In the genomic region with DNA sequence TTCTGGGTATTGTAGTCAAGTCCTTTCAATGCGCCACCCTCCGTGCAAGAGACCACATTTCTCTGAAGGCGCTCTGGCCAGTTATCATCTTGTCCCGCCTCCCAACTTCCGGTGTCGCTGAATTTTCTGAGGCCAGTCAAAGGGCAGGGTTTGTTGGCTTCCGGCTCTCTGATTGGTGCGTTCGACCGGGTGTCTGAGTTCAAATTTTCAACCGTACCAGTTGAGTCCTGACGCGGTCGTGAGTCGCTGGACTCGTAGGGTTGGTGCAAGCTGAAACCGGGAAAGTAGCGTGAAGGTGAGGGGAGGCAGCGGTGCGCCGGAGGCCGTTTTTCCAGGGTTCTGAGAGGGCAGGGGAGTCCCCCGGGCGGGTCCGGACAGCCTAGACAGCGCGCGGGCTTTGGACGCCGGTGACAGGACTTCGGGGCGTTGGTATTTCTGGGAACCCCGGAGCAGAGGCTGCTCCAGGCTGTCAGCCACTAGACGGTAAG, we compare ENCODE assay signal across 8 mouse cellular contexts. TPM values are rescaled to one million over a fixed set of nuclear protein-coding genes. Genes with fewer than 3 reads are reported as not detected.
A peak's percentile ranks its signal among the peaks of the same experiment; 100 is the strongest.
DNase-seq lines count a peak whose midpoint lies in the region; ATAC-seq and TF ChIP-seq lines count a peak whose summit lies in the region.

Tpx2 (plus strand) TSS at position 150 of the 488 bp plus-strand sequence.

- peak; percentile 81 for TF ChIP-seq POLR2A in testis, adult 2 months (IDR thresholded peaks at IDR 0.05; ENCODE audit: control insufficient read depth, low read depth, low read length)

- no peak for TF ChIP-seq EP300 in heart, postnatal 0 days (IDR thresholded peaks at IDR 0.05; ENCODE audit: low read depth)

- peaks cover 35% of the 10 kb centered on the region for H3K36me3 ChIP-seq in E14TG2a.4 (ENCODE audit: insufficient read depth, low read length)
- peaks cover 8% of the 10 kb centered on the region; the same call in 1 of the 2 replicates for H3K36me3 ChIP-seq in forebrain, embryonic 12.5 days (replicated peaks)
- H3K36me3 ChIP-seq in heart, postnatal 0 days (replicated peaks; ENCODE audit: control insufficient read depth, insufficient read depth, low read length) = 0 out of 2 replicates have a peak, but pooled peaks cover 7% of the 10 kb centered on the region
- H3K36me3 ChIP-seq in liver, embryonic 16.5 days (ENCODE audit: control insufficient read depth, insufficient read depth) = peaks cover 23% of the 10 kb centered on the region
- no peaks in the 10 kb centered on the region for H3K36me3 ChIP-seq in neural tube, embryonic 13.5 days
- no peaks in the 10 kb centered on the region for H3K36me3 ChIP-seq in testis, adult 2 months (ENCODE audit: control insufficient read depth, insufficient read depth, low read length)

- peak; percentile 97 for ATAC-seq in forebrain, embryonic 12.5 days (ENCODE audit: low FRiP score)
- peak; percentile 99 for ATAC-seq in heart, postnatal 0 days (ENCODE audit: insufficient read depth, low read depth)
- peak; percentile 98 for ATAC-seq in liver, embryonic 16.5 days (ENCODE audit: low read depth)
- peak; percentile 99 for ATAC-seq in neural tube, embryonic 13.5 days (ENCODE audit: low read depth)

- H3K27me3 ChIP-seq in E14TG2a.4 (ENCODE audit: insufficient read depth, low read length) = no peaks in the 10 kb centered on the region
- H3K27me3 ChIP-seq in forebrain, embryonic 12.5 days = no peaks in the 10 kb centered on the region
- no peaks in the 10 kb centered on the region for H3K27me3 ChIP-seq in heart, postnatal 0 days (ENCODE audit: control insufficient read depth, insufficient read depth, low read length)
- H3K27me3 ChIP-seq in liver, embryonic 16.5 days (ENCODE audit: control insufficient read depth, insufficient read depth, low read depth, low read length) = no peaks in the 10 kb centered on the region
- no peaks in the 10 kb centered on the region for H3K27me3 ChIP-seq in neural tube, embryonic 13.5 days
- no peaks in the 10 kb centered on the region for H3K27me3 ChIP-seq in testis, adult 2 months (ENCODE audit: control insufficient read depth, insufficient read depth, low read length)

- peaks cover 38% of the 10 kb centered on the region for H3K4me1 ChIP-seq in E14TG2a.4 (replicated peaks; ENCODE audit: low read depth, low read length)
- H3K4me1 ChIP-seq in forebrain, embryonic 12.5 days = peaks cover 27% of the 10 kb centered on the region
- H3K4me1 ChIP-seq in heart, postnatal 0 days (ENCODE audit: control insufficient read depth, insufficient read depth) = peaks cover 13% of the 10 kb centered on the region; the same call in 1 of the 2 replicates
- peaks cover 12% of the 10 kb centered on the region for H3K4me1 ChIP-seq in liver, embryonic 16.5 days (ENCODE audit: control insufficient read depth, low read depth, low read length)
- peaks cover 20% of the 10 kb centered on the region for H3K4me1 ChIP-seq in neural tube, embryonic 13.5 days (replicated peaks)
- H3K4me1 ChIP-seq in testis, adult 2 months (ENCODE audit: control insufficient read depth, insufficient read depth, low read length) = no peaks in the 10 kb centered on the region

- H3K27ac ChIP-seq in forebrain, embryonic 12.5 days = peak within 1 kb of the TSS; percentile 82
- H3K27ac ChIP-seq in heart, postnatal 0 days (ENCODE audit: low read depth) = peak within 1 kb of the TSS; percentile 80
- peak within 1 kb of the TSS; percentile 84 for H3K27ac ChIP-seq in liver, embryonic 16.5 days (ENCODE audit: low read length)
- H3K27ac ChIP-seq in neural tube, embryonic 13.5 days (replicated peaks) = 0 out of 2 replicates have a peak within 1 kb of the TSS, but pooled peaks have one; percentile 33
- peak within 1 kb of the TSS; percentile 95 for H3K27ac ChIP-seq in testis, adult 2 months (ENCODE audit: control insufficient read depth, insufficient read depth, low read depth, low read length)

- H3K9me3 ChIP-seq in E14TG2a.4 (ENCODE audit: low read length) = no peaks in the 10 kb centered on the region
- H3K9me3 ChIP-seq in forebrain, embryonic 12.5 days = no peaks in the 10 kb centered on the region
- no peaks in the 10 kb centered on the region for H3K9me3 ChIP-seq in heart, postnatal 0 days (replicated peaks; ENCODE audit: control insufficient read depth, low read length)
- no peaks in the 10 kb centered on the region for H3K9me3 ChIP-seq in liver, embryonic 16.5 days (replicated peaks; ENCODE audit: control insufficient read depth, low read length)
- no peaks in the 10 kb centered on the region for H3K9me3 ChIP-seq in neural tube, embryonic 13.5 days

- H3K4me2 ChIP-seq in forebrain, embryonic 12.5 days = peak within 1 kb of the TSS; percentile 70
- peak within 1 kb of the TSS; percentile 67 for H3K4me2 ChIP-seq in heart, postnatal 0 days (ENCODE audit: low read depth, low read length)
- H3K4me2 ChIP-seq in liver, embryonic 16.5 days (ENCODE audit: low read depth, low read length) = peak within 1 kb of the TSS; percentile 55
- H3K4me2 ChIP-seq in neural tube, embryonic 13.5 days = peak within 1 kb of the TSS; percentile 85

- no peak for TF ChIP-seq CTCF in E14TG2a.4 (conservative IDR thresholded peaks at IDR 0.05; ENCODE audit: low read length)
- TF ChIP-seq CTCF in heart, postnatal 0 days (IDR thresholded peaks at IDR 0.05; ENCODE audit: low read depth) = no peak
- no peak for TF ChIP-seq CTCF in testis, adult 2 months (IDR thresholded peaks at IDR 0.05; ENCODE audit: control insufficient read depth, insufficient read depth, insufficient replicate concordance, low read depth, low read length)

- peak within 1 kb of the TSS; percentile 96 for H3K4me3 ChIP-seq in E14TG2a.4 (replicated peaks; ENCODE audit: low read length)
- peak within 1 kb of the TSS; percentile 73 for H3K4me3 ChIP-seq in forebrain, embryonic 12.5 days (replicated peaks)
- H3K4me3 ChIP-seq in heart, postnatal 0 days (ENCODE audit: low read depth, low read length) = peak within 1 kb of the TSS; percentile 89
- H3K4me3 ChIP-seq in liver, embryonic 16.5 days (ENCODE audit: low read depth, low read length) = peak within 1 kb of the TSS; percentile 76
- peak within 1 kb of the TSS; percentile 75 for H3K4me3 ChIP-seq in neural tube, embryonic 13.5 days
- H3K4me3 ChIP-seq in testis, adult 2 months (ENCODE audit: control insufficient read depth, low read depth, low read length) = peak within 1 kb of the TSS; percentile 95

- DNase-seq in c-Kit-positive CD71-positive TER-119-positive erythroid progenitor cells, embryonic 14.5 days (ENCODE audit: low spot score) = peak; percentile 100
- peak; percentile 98 for DNase-seq in heart, postnatal 0 days (ENCODE audit: low spot score)
- peak; percentile 98 for DNase-seq in kidney, postnatal 4 days

- WGBS in forebrain, embryonic 12.5 days = under 1% methylated on average over 34 of the region's 34 CpGs
- under 1% methylated on average over 34 of the region's 34 CpGs for WGBS in heart, postnatal 0 days
- WGBS in liver, embryonic 16.5 days (ENCODE audit: insufficient replicate concordance) = under 1% methylated on average over 34 of the region's 34 CpGs
- WGBS in neural tube, embryonic 13.5 days = under 1% methylated on average over 34 of the region's 34 CpGs

- peak within 1 kb of the TSS; percentile 77 for H3K9ac ChIP-seq in forebrain, embryonic 12.5 days
- peak within 1 kb of the TSS; percentile 80 for H3K9ac ChIP-seq in heart, postnatal 0 days (replicated peaks; ENCODE audit: low read depth, low read length)
- peak within 1 kb of the TSS; percentile 79 for H3K9ac ChIP-seq in liver, embryonic 16.5 days (ENCODE audit: low read depth, low read length)
- peak within 1 kb of the TSS; percentile 65 for H3K9ac ChIP-seq in neural tube, embryonic 13.5 days

RNA-seq across cellular contexts. Expression of gene Tpx2, which starts in this region (rescaled TPM):
- polyA plus RNA-seq in forebrain, embryonic 12.5 days (2016; fragmentation: Nextera tagmentation; extraction: Ambion mirVana) = 133 and 156 TPM in 2 replicates
- 8.1 and 13.6 TPM in 2 replicates for total RNA-seq in heart, postnatal 0 days (2014; rRNA removed; ENCODE audit: low replicate concordance)
- polyA plus RNA-seq in heart, postnatal 0 days (2015; fragmentation: Nextera tagmentation; extraction: Ambion mirVana) = 15.0 and 15.1 TPM in 2 replicates
- polyA plus RNA-seq in liver, embryonic 16.5 days (2015; fragmentation: Nextera tagmentation; extraction: Ambion mirVana) = 57.7 and 58.9 TPM in 2 replicates
- polyA plus RNA-seq in neural tube, embryonic 13.5 days (2015; fragmentation: Nextera tagmentation; extraction: Ambion mirVana) = 15.1 and 21.3 TPM in 2 replicates
- 8.2 and 9.0 TPM in 2 replicates for polyA plus RNA-seq in testis, adult 2 months (2012; rRNA removed)

Comparison
In these comparisons a context has a peak if more than half of its experiments do, and no peak if none do; other contexts are left out.
1. Peak in every context shown above with its lines: DNase-seq, ATAC-seq, H3K4me3 ChIP-seq and H3K27ac ChIP-seq.
2. H3K27ac ChIP-seq: peak in every context shown above with its lines; median percentile 95 in testis, adult 2 months; 84 in liver, embryonic 16.5 days; 82 in forebrain, embryonic 12.5 days; 80 in heart, postnatal 0 days; 33 in neural tube, embryonic 13.5 days.